Mouse (Mus musculus) urinary bladder, postnatal 10 days (tissue): ENCODE data around the gene 1700001C02Rik.

Experiments used
- DNase-seq: peaks from one replicate; pipeline ENCODE4 v3.0.0; 2022; ENCODE audit warnings: low spot score

1700001C02Rik gene

GRCm38 (mm10) chr5:30494606-30495005 lies 28.8 kb downstream of the 1700001C02Rik start:
- DNase-seq, result no peak

GRCm38 (mm10) chr5:30495288-30495687 lies 29.4 kb downstream of the 1700001C02Rik start:
- no peak for DNase-seq

GRCm38 (mm10) chr5:30496821-30497220 lies 31.0 kb downstream of the 1700001C02Rik start:
- DNase-seq, result no peak

- DNase-seq, result no peak
Measured at GRCm38 (mm10) chr5:30497299-30497698, 31.5 kb downstream of the 1700001C02Rik start.

- DNase-seq, result no peak
Measured at GRCm38 (mm10) chr5:30513111-30513510, 47.3 kb downstream of the 1700001C02Rik start.

GRCm38 (mm10) chr5:30516376-30516775 lies 50.5 kb downstream of the 1700001C02Rik start:
- DNase-seq, result no peak

- DNase-seq, result no peak
Measured at GRCm38 (mm10) chr5:30518108-30518507, 52.3 kb downstream of the 1700001C02Rik start.

GRCm38 (mm10) chr5:30518547-30518946 lies 52.7 kb downstream of the 1700001C02Rik start:
- DNase-seq, result no peak

- DNase-seq, result no peak
Measured at GRCm38 (mm10) chr5:30519494-30519893, 53.6 kb downstream of the 1700001C02Rik start.

- no peak for DNase-seq
Measured at GRCm38 (mm10) chr5:30520214-30520732, 54.4 kb downstream of the 1700001C02Rik start.

- DNase-seq, result no peak
Measured at GRCm38 (mm10) chr5:30522406-30522805, 56.6 kb downstream of the 1700001C02Rik start.

GRCm38 (mm10) chr5:30523131-30523530 lies 57.3 kb downstream of the 1700001C02Rik start:
- no peak for DNase-seq

- DNase-seq, result no peak
Measured at GRCm38 (mm10) chr5:30524213-30524612, 58.4 kb downstream of the 1700001C02Rik start.

- no peak for DNase-seq
Measured at GRCm38 (mm10) chr5:30525920-30526836, 60.3 kb downstream of the 1700001C02Rik start.

- no peak for DNase-seq
Measured at GRCm38 (mm10) chr5:30527129-30527528, 61.3 kb downstream of the 1700001C02Rik start.

GRCm38 (mm10) chr5:30528906-30529305 lies 63.1 kb downstream of the 1700001C02Rik start:
- DNase-seq, result no peak
